Mouse (Mus musculus): ENCODE data around the gene Aifm2.

- TF ChIP-seq CTCF (IDR thresholded peaks at IDR 0.05; ENCODE audit: control insufficient read depth, insufficient read depth, insufficient replicate concordance, low read depth, low read length) (no peak), POLR2A (IDR thresholded peaks at IDR 0.05; ENCODE audit: control insufficient read depth, low read depth, low read length) (no peak)
These were observed 21.5 kb upstream of the Aifm2 start for GRCm38 (mm10) chr10:61693563-61693962.

Data from testis, adult 2 months (tissue).